Mouse (Mus musculus): ENCODE measurements around the gene Plppr1.
"Not testable (repeated sequence)": the region's sequence is repeated elsewhere in the genome, so short reads cannot be mapped to it uniquely, and the experiment has no call there.

Gene Plppr1

DNA sequence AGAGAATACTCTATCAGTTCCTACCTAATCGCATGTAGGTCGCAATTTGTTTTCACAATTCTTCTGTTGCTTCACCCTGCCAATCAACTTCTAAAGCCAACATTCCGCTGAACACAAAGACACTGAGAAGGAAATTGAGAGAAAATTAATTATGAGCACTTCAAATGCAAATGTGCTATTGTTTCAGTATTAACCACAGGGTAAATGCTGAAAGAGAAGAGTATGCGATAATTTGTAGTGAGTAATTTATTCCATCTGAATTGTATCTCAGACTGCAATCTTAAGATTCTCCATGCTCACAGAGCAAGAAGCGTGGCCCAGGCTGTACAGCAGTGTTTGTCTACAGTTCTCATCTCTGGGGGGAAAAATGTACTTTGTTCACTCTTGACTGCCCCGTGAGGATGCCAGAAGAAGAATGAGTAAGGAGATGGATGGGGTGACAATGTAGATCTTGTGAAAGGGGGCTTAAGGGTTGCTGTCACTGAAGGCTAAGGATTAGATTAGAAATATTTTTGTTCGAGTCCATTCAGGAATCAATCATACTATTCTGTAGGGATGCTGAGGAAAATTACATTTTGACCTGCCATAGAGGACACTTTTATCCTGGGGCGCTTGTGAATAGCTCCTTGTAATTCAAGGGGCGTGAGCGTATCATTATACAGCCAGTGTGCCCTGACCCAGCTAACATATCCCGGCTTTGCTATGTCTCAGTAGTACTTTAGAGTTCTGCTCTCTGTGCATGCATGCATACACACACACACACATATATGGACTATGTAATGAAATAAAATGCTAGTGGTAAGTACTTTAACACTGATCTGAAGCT is 173.3 kb downstream of the Plppr1 start:
- DNase-seq (ENCODE audit: low read depth, low spot score) = no peak

DNA sequence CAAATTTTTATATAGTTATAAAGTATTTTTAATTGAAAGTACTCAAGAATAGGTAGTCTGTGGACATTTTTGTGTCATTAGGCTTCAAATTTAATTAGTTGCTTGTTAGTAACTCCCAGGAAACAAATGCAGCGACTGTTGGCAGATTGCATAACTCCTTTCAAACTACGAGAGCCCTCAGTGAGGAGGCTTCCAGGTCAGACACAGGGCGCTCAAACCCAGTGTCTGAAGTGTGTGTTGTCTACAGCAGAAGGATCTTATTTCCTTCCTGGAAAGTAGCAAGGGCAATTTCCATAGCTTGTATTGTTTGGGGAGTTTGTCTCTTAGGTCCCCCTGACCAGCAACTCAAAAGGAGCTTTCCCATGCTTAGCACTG is 173.9 kb downstream of the Plppr1 start:
- DNase-seq (ENCODE audit: low read depth, low spot score) = no peak

DNA sequence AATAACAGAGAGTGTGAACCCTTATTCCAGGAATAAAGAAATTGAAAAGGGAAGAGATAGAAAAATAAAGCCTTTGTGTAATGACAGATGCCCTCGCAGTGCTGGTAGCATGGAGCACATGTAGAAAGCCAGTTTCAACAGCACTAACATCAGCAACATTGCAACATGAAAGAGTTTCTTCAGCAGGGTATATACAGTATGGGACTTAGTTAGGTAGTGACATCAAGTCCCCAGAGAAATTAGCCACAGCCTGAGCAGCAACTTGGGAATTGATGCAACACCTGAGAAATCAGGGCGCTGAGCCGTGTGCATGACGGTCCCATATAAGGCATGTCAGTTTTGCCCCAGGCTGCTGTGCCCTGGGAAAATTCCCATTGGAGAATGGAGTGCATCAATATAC is 179.0 kb downstream of the Plppr1 start:
- no peak for DNase-seq (ENCODE audit: low read depth, low spot score)

DNA sequence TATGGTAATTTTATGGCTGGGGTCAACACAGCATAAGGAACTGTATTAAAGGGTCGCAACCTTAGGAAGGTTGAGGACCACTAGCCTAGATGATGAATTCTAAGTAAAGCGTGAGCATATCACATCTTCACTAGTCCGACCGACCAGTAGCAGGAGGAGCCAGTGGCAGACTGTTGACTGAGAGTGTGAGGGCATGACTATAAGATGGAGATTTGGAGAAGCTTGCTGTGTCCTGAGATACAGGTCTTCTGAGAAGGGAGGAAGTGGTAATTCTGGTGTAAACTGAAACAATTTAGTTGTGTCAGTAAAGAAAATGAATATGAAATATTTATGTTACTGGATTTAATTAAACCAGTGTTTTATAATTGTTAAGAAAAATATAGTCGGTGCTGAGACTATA is 180.4 kb downstream of the Plppr1 start:
- DNase-seq (ENCODE audit: low read depth, low spot score) = no peak

DNA sequence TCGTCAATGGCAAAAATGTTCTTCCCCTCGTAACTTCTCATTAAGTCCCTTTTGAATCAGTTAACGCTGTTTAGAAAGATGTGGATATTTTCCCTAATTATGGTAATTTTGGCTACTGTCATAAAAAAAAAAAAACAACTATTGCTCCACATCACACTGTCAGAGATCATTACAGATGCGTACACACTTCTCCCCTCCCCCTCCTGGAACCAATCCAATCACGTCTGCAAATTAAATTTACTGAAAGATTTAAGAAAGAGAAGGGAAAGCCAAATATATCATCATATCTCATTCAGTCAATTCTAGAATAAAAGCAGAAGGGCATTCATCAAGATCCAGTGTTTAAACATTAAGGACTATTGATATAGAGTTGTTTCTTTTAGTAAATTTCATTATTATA is 185.7 kb downstream of the Plppr1 start:
- no peak for DNase-seq (ENCODE audit: low read depth, low spot score)

DNA sequence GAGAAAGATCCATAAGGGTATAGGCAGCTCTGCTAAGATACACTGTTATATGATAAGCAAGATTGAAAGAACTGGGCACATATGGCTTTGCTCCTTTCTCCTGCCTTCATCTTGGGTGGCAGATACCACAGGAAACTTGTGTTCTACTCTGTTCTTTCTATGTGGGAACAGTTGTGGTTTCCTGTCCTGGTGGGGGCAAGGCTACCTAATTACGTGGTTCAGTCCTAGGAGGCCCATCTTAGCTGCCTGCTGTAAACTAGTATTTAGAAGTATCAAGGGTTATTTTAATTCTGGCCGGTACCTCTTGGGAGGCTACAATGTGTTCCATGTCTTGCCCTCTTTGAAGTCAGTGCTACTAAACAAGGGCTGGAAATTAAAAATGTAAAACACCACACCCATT is 186.2 kb downstream of the Plppr1 start:
- DNase-seq (ENCODE audit: low read depth, low spot score) = no peak

DNA sequence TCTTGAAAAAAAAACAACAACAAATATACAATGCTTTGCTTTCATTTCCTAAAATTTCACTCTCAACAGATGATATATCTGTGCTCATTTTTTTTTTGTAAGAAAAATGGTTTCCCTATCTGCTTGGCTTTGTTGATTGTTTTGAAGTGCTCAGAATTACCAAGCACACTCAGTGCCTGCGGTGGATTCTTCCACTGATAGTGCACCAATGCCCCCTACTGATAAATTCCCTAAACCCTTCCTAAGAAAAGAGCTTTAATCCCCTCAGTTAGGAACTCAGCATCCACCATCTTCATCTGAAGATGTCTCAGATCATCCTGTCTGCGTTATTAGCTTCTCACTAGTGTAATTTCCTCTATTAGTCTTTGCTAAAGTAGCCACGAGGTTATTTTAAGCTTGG is 192.2 kb downstream of the Plppr1 start:
- no peak for DNase-seq (ENCODE audit: low read depth, low spot score)

DNA sequence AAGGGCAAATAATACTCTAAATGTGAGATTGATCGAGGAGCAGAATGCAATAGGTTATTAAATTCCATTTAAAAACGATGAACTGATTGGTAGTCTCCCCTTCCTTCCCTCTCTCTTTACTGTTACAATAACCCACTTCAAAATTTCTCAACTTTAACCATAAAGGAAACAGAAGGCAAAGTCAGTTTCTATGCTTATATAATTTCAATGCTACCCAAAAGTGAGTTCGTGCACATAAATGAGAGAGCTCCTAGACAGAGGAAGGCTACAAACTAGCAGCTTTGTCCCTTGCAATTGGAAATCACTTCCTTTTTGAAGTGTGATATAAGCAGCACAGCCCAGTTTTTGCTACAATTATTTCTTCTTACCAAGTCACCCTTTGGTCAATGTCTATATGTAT is 193.1 kb downstream of the Plppr1 start:
- DNase-seq (ENCODE audit: low read depth, low spot score) = no peak

DNA sequence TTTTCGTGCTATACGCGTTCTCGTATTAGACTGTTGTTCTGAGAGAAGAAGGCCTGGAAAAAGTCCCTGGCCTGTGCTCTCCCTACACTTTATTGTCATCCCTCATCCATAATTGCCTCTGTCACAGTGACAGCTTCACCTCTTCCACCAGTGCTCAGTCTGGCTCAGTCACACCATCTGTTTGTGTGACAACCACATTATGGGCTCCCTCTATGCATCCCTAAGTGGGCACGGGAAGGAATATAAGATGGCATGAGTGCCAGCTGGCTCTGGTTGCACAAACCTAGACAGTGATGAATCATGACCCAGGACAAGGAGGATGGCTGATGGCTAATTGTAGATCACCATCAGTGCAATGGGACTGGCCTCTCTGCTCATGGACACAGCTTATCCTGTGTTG is 219.4 kb downstream of the Plppr1 start:
- no peak for DNase-seq (ENCODE audit: low read depth, low spot score)

DNA sequence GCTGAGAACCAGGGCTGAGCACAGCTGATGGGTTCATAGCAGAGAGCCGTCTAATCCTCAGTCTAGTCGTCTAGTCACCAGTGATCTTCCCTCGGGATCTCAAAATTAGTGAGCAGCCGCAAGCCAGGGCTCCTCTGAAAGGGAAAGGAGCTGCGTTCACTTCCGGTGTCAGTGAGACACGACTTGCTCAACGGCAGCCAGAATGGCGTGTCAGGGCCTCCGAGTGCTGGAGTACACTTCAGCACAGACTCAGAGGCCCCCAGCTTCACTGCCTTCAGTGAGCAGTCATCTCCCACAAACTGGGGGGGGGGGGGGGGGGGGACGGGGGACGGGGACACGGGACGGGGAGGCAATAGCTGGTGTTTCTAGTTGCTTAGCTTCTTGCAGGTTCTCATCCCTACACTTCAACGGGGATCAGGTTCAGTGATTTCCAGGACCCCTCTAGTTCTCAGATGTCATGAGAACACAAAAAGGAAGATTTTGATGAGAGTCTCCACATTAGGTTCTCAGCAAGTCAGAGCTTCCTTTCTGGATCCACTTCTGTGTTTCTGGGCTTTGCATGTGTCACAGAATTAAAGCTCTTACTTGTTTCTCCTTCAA is 225.7 kb downstream of the Plppr1 start:
- DNase-seq (ENCODE audit: low read depth, low spot score) = no peak

DNA sequence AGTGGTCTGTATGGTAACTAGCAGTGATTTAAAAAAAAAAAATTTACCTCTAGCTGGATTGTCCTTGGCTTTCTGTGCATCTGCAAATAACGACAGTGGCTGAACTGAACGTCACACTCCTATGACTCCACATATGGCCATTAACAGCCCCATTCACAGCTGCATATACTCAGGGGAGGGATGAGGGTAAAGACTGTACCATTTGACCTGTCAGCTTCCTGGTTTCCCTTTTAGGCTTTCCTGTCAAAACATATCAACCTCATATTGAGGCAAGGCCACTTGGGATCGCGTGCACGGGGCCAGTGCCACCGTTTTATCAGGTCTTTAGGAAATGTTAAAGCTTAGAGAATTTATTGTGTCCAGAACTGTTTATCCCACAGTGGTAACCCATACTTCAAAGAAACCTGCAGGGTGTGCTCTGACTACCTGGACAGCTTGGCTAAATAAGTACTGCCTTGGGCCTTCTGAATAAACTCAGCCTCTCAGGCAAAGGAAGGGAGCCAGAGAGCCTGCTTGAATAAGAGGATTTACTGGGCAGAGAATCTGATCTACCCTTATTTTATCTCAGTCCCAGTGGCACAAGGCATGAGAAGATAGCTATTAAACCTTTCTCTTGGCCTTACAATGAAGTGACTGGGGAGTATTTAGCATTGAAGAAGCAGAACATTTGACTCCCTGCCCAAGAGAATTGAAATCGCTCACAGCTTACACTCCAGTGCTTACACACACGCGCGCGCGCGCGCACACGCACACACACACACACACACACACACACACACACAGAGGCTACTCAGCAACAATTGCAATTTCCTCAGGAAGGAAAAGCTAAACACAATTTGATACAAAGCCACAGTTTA is 226.5 kb downstream of the Plppr1 start:
- DNase-seq (ENCODE audit: low read depth, low spot score) = no peak

DNA sequence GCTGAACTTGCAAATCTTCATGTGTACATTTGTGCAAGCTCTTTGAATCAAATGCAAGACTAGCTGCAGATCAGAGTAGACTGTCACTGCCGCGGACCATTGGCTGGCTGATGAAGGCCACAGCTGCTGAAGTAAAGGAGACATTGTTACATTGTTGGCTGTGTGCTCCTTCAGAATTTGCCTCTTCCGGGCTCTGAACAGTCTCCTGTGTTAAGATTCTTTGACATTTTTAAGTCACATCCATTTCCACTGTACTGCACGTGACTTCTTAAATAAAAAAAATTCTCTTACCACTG is 227.1 kb downstream of the Plppr1 start:
- DNase-seq (ENCODE audit: low read depth, low spot score) = no peak

DNA sequence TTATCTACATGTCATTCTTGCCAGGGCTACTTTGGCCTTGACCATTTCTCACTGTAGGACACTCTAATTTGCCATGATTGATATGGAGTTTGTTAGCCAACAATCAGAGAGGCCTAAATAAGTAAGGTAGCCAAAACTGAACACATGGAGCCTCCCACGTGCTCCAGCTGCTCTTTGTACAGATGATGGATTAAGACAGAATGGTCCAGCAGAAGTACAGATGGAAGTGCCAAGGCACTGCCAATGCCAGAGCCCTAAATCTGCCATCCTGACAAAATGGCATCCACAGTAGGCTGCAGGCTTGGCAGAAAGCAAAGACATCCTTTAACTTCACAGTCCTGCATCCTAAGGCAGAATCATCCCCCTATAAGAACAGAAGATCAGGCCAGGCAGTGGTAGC is 237.4 kb downstream of the Plppr1 start:
- DNase-seq (ENCODE audit: low read depth, low spot score) = no peak

DNA sequence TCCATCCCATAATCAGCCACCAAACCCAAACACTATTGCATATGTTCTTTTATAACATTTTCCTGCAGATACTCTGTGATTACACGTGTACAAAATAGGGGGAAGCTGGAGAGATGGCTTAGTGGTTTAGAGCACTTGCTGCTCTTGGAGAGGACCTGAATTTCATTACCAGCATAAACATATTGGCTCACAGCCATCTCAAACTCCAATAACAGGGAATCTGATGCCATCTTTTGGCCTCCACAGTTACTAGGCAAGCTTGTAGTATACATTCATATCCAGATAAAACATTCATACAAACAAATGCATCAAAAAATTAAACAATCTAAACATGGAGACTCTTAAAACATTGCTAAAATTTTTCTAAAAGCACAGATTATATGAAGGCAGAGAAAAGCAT is 240.5 kb downstream of the Plppr1 start:
- no peak for DNase-seq (ENCODE audit: low read depth, low spot score)

DNA sequence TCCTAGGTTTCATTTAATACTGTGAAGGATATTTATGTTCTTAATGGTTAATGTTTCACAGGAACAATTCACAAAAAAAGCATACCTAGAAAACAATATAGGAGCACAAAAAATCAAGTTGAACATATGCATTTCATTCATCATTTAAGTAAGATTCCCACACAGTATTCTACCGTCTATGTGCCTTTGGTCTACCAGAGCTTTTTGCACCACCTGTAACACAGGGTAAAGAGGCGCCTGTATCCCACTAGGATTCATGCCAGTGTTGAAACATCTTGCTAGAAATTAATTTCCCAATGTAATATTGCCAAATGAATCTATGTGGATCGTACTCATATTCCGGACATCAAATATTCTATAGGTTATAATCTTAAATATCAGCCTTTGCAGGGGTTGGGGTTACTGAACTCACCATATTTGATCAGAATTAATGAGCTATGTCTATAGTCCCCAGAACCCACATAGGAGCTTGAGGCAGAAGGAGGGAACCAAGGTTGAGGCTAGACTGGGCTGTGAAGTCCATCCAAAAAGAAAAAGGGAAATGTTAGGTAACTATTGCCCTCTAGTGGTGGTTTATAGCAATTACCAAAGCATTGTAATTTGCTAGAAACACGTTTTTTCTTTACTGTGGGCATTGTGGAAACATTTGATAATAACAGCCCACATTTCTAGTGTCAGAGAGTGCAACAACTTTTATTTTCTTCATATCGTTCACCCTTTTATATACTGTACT is 263.0 kb downstream of the Plppr1 start:
- DNase-seq (ENCODE audit: low read depth, low spot score) = peak; percentile 40

DNA sequence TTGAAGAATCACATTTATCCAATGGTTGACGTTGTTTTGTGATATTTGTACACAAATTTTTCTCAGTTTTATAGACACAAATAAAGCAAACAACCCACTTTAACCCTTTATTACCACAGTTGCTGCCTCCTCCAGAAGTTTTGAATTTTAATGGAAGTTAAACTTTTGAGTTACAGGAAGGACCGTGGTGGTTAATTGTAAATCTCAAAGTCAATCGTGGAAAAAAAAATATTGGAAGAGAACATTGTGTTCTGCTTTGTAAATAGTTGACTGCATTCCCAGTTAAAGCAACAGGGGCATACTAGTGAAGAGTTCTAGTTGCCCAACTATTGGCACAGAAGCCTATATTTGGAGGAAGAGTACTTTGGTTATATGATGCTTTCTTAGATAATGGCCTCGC is 278.9 kb downstream of the Plppr1 start:
- DNase-seq (ENCODE audit: low read depth, low spot score) = not testable (repeated sequence)

DNA sequence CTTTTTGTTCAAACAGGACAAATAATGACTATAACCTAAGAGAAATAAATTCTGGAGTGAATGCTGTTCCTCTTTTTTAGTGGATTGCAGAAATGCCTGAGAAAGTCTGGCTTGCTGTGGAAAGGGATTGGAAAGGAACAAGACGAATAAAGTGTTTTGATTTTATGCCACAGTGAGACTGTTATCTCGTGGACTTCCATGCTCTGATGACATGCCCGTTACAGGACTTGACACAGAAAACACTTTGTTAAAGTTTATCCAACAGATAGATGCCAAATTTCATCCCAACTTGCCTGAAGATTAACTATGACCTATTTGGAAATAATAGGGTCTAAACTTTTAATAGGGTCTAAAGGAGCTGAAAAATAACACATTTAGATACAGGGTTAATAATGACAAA is 281.0 kb downstream of the Plppr1 start:
- DNase-seq (ENCODE audit: low read depth, low spot score) = not testable (repeated sequence)

DNA sequence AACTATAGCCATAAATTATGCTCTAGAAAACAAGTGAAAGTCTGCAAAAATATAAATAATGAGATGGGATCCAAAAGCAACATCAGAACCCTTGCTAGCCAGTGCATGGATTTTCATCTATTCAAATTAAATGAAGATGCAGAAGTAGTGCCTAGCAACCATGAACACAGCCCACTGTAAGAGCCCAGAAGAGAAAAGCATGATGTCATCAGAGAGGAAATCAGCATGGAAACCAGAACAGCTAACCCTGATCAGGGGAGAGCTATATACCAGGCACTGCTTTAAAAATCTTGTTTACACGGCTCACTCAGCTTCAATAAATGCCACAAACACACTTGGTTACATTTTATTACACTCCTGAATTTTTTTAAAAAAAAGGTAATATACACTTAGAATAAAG is 288.9 kb downstream of the Plppr1 start:
- not testable (repeated sequence) for DNase-seq (ENCODE audit: low read depth, low spot score)

DNA sequence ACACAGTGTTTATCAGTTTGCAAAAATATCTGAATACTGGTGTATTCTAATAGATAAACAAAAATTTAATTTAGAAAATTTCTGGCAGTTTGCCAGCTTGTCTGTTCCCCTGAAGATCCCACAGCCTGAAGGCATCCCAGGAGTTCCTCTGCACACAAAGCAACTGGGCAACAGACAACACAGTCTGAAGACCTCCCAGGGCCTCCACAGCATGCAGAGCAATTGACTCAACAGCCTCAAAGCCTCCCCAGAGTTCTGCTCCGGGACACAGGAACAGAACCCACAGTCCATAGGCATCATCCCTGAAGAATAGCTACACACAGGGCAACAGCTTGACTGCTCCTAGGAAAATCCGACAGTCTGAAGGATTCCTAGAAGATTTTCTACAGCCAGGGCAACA is 289.6 kb downstream of the Plppr1 start:
- DNase-seq (ENCODE audit: low read depth, low spot score) = no peak

DNA sequence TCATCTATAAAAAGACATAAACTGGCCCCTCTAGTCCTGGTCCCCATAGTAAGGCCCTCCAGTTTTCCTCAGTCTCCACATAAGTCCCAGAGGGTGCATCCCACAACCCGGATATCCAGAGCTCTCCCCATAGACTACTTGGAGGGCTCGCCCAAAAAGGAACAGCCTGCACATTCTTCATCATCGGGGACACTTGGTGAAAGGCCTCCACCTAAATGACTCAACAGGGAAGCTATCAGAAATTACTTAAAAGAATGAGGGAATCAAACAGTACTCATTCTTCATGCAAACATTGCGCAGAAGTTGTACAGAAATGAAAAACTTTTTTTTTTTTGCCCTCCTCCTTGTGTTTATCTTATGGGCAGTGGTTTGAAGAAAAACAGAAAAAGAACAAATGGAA is 291.4 kb downstream of the Plppr1 start:
- no peak for DNase-seq (ENCODE audit: low read depth, low spot score)

DNA sequence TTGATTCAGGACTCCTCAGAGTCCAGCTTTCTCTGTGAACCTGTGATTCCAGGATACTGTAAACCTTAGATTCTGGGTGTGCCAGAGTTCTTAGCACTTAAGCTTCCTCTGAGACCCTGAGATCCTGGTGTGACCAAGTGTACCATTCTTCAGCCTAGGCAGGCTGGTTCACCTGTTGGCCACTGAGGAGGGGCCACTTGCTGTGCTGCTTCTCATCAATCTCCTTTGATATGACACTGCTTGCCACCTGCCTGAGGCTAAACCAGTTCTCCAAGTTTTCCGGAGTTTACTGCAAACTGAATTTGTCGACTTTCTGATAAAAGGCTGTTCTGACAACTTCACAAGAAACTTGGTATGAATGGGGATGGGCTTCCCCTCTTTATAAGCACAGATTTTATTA is 298.0 kb downstream of the Plppr1 start:
- no peak for DNase-seq (ENCODE audit: low read depth, low spot score)

DNA sequence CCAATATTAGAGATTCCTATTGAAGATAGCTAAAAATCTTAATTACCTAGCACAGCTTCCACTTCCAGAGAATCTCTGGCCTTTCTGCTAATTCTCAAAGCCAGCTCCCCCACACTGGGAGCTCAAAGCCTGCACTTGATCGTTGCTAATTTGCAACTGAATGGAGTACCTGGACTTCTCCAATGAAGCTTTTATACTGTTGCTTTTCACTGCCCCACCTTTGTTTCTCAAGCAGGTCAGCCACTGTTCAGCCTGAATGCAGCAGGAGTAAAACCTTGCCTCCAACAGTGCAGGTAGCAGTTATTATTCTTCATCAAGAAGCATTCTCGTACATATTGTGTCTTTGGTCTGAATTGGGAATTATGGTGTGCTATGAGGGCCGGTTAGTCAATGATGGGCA is 309.0 kb downstream of the Plppr1 start:
- DNase-seq (ENCODE audit: low read depth, low spot score) = peak; percentile 66

Data from R1 (cell line).